Mouse (Mus musculus) layer of hippocampus, postnatal 10 days (tissue): Measurements from ENCODE around the gene Aplnr. TPM values are rescaled to one million over a fixed set of nuclear protein-coding genes. Genes with fewer than 3 reads are reported as not detected.

Experiments
- DNase-seq, 2 experiments: peaks; one replicate each; pipeline ENCODE4 v3.0.0; 2021; ENCODE audit warnings: low spot score in 2 of 2
- total RNA-seq, 2 experiments: library from RNA; stranded (reverse); gene quantifications; 2 replicates each; pipeline ENCODE4 v1.2.3; 2021

Gene Aplnr
- total RNA-seq, 2 experiments from 2014 or later: 14.9 to 17.7 TPM

GRCm38 (mm10) chr2:85178139-85178800 lies 42.2 kb downstream of the Aplnr start:
- no peak for DNase-seq

- no peak for DNase-seq
These were observed 51.6 kb downstream of the Aplnr start for GRCm38 (mm10) chr2:85187582-85188151.

Other genes starting within 250 kb of the Aplnr start
- 100 to 1,000 TPM; 108 to 116 TPM for gene Rtn4rl2, start 249.5 kb upstream of the Aplnr start, total RNA-seq
- 1 to 10 TPM; 2.4 to 5.3 TPM for gene Slc43a3, start 199.6 kb upstream of the Aplnr start, total RNA-seq
- gene Prg2, start 155.8 kb upstream of the Aplnr start, total RNA-seq: not detected
- gene Prg3, start 148.0 kb upstream of the Aplnr start, total RNA-seq: not detected
- gene Ssrp1, start 99.0 kb upstream of the Aplnr start, total RNA-seq: 100 to 1,000 TPM; 110 to 122 TPM
- gene P2rx3, start 98.8 kb upstream of the Aplnr start, total RNA-seq: 1 to 10 TPM; 2.0 to 2.1 TPM
- 100 to 1,000 TPM; 112 to 130 TPM for gene Tnks1bp1, start 88.2 kb upstream of the Aplnr start, total RNA-seq
- 10 to 100 TPM; 40.1 to 43.0 TPM for gene Lrrc55, start 61.0 kb downstream of the Aplnr start, total RNA-seq
- not detected for gene Olfr987, start 203.1 kb downstream of the Aplnr start, total RNA-seq
- not detected for gene Olfr988, start 227.0 kb downstream of the Aplnr start, total RNA-seq